Mouse (Mus musculus): Measurements from ENCODE around the gene Cnpy2. TPM values are rescaled to one million over a fixed set of nuclear protein-coding genes. Genes with fewer than 3 reads are reported as not detected.

Cnpy2 gene
- polyA plus RNA-seq, 1 experiment from 2014 or later, result 329 TPM

DNA sequence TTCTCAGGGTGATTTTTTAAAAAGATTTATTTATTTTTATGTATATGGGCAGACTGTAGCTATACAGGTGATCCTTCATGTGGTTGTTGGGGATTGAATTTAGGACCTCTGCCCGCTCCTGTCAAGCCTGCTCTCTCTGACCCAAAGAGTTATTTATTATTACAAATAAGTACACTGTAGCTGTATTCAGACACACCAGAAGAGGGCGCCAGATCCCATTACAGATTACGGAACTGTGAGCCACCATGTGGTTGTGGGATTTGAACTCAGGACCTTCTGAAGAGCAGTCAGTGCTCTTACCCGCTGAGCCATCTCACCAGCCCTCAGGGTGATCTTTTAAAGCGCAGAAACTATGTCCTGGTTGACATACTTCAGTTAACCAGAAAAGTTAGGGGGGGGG lies 49.9 kb downstream of the Cnpy2 start:
- Histone ChIP-seq H3K9ac (no peak overlapping the region), H3K4me3 (no peak overlapping the region), H3K4me1 (peaks cover 14% of the 10 kb centered on the region), H3K27ac (no peak overlapping the region), H3K4me2 (no peak overlapping the region), H3K9me3 (no peaks in the 10 kb centered on the region), H3K36me3 (no peaks in the 10 kb centered on the region), H3K27me3 (no peaks in the 10 kb centered on the region)
- no peak for ATAC-seq (ENCODE audit: borderline replicate concordance, extremely low read depth, low FRiP score, low TSS enrichment)
- 77% methylated on average over 5 of the region's 5 CpGs for WGBS

DNA sequence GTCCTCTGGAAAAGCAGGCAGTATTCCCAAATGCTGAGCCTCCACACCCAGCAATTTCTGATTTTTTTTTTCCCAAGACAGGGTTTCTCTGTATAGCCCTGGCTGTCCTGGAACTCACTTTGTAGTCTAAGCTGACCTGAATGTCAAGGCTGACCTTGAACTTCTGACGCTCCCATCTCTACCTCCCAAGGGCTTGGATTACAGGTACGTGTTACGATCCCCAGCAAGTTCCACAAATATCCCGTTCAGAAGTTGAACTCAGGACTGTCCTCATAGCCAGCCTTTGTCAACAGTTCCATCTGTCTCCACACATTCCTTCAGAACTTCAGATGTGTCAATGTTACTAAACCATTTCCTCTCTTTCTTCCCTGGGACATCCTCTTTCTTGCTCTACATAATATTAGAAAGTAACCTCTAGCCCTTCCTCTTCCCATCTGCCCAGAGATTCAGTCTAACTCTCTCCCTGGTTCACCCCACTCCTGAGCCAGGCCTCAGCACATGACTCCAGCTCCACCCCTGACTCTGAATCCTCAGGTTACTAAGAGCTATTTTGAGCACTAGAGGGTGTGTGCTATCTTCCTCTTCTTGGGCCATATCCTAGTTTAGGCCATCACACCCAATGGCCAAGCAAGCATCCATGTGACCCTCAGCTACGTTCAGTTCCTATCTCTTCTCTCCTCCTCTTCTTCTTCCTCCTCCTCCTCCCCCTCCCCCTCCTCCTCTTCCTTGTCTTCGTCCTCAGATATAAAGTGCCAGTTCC lies 50.9 kb downstream of the Cnpy2 start:
- 69% methylated on average over 6 of the region's 6 CpGs for WGBS
- H3K9me3 ChIP-seq, result no peaks in the 10 kb centered on the region
- no peak overlapping the region for H3K4me3 ChIP-seq
- no peak overlapping the region for H3K27ac ChIP-seq
- H3K4me2 ChIP-seq, result no peak overlapping the region
- no peak for ATAC-seq (ENCODE audit: borderline replicate concordance, extremely low read depth, low FRiP score, low TSS enrichment)
- H3K27me3 ChIP-seq, result no peaks in the 10 kb centered on the region
- no peak overlapping the region for H3K9ac ChIP-seq
- peaks cover 13% of the 10 kb centered on the region for H3K4me1 ChIP-seq
- no peaks in the 10 kb centered on the region for H3K36me3 ChIP-seq

DNA sequence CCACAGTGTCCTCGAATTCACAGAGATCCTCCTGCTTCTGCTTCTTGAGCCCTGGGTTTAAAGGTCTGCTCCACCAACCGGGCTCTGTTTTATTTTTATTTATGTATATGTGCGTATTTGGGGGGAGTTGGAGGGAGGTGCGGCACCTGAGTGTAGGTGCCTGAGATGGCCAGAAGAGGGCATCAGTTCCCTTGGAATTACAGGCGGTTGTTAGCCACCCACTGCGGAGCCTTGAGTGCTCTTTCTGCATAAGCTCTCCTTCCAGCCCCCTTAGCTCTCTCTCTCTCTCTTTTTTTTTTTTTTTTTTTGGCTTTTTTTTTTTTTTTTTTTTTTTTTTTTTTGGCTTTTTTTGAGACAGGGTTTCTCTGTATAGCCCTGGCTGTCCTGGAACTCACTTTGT lies 52.1 kb downstream of the Cnpy2 start:
- Histone ChIP-seq H3K4me3 (no peak overlapping the region), H3K27ac (no peak overlapping the region), H3K9me3 (no peaks in the 10 kb centered on the region), H3K9ac (no peak overlapping the region), H3K27me3 (no peaks in the 10 kb centered on the region), H3K4me2 (no peak overlapping the region), H3K4me1 (peaks cover 17% of the 10 kb centered on the region), H3K36me3 (peaks cover 8% of the 10 kb centered on the region; the same call in 1 of the 2 replicates)
- WGBS, result 75% methylated on average over 6 of the region's 6 CpGs
- ATAC-seq (ENCODE audit: borderline replicate concordance, extremely low read depth, low FRiP score, low TSS enrichment), result no peak

- 46% methylated on average over 4 of the region's 4 CpGs for WGBS
- Histone ChIP-seq H3K4me2 (peak overlapping the region; percentile 87), H3K27me3 (no peaks in the 10 kb centered on the region)
Observed at GRCm38 (mm10) chr10:128376099-128376454, 53.8 kb downstream of the Cnpy2 start.

GRCm38 (mm10) chr10:128376455-128377211 lies 54.4 kb downstream of the Cnpy2 start, which contains the start of gene Ankrd52:
Gene Ankrd52, plus strand, starts transcription at chr10:128377115.
- Histone ChIP-seq H3K27ac (peak within 1 kb of the TSS; percentile 95), H3K4me2 (peak within 1 kb of the TSS; percentile 87), H3K36me3 (peaks cover 28% of the 10 kb centered on the region), H3K4me1 (peaks cover 14% of the 10 kb centered on the region), H3K9ac (peak within 1 kb of the TSS; percentile 99), H3K9me3 (no peaks in the 10 kb centered on the region), H3K27me3 (no peaks in the 10 kb centered on the region), H3K4me3 (peak within 1 kb of the TSS; percentile 95)
- peak; percentile 95 for ATAC-seq (ENCODE audit: borderline replicate concordance, extremely low read depth, low FRiP score, low TSS enrichment)
- WGBS, result under 1% methylated on average over 44 of the region's 73 CpGs

More at GRCm38 (mm10) chr10:128376099-128376454, 53.8 kb downstream of the Cnpy2 start:
- H3K36me3 ChIP-seq, result peaks cover 24% of the 10 kb centered on the region
- H3K9me3 ChIP-seq, result no peaks in the 10 kb centered on the region
- H3K27ac ChIP-seq, result peak overlapping the region; percentile 95
- H3K9ac ChIP-seq, result peak overlapping the region; percentile 99
- H3K4me1 ChIP-seq, result peaks cover 14% of the 10 kb centered on the region
- H3K4me3 ChIP-seq, result peak overlapping the region; percentile 95
- ATAC-seq (ENCODE audit: borderline replicate concordance, extremely low read depth, low FRiP score, low TSS enrichment), result no peak

Other genes starting within 250 kb of the Cnpy2 start
- gene Atp5b, start 239.2 kb upstream of the Cnpy2 start, polyA plus RNA-seq (2015; fragmentation: Nextera tagmentation; extraction: Ambion mirVana), result 2,263 and 2,267 TPM in 2 replicates
- 10.6 and 11.0 TPM in 2 replicates for gene Baz2a, start 230.9 kb upstream of the Cnpy2 start, polyA plus RNA-seq (2015; fragmentation: Nextera tagmentation; extraction: Ambion mirVana)
- 32.2 and 34.9 TPM in 2 replicates for gene Rbms2, start 142.2 kb upstream of the Cnpy2 start, polyA plus RNA-seq (2015; fragmentation: Nextera tagmentation; extraction: Ambion mirVana)
- gene Gls2, start 128.0 kb upstream of the Cnpy2 start, polyA plus RNA-seq (2015; fragmentation: Nextera tagmentation; extraction: Ambion mirVana), result 2.1 and 2.2 TPM in 2 replicates
- 27.0 and 27.4 TPM in 2 replicates for gene Spryd4, start 110.7 kb upstream of the Cnpy2 start, polyA plus RNA-seq (2015; fragmentation: Nextera tagmentation; extraction: Ambion mirVana)
- not detected in 2 replicates for gene Mip, start 96.6 kb upstream of the Cnpy2 start, polyA plus RNA-seq (2015; fragmentation: Nextera tagmentation; extraction: Ambion mirVana)
- 61.4 and 63.1 TPM in 2 replicates for gene Timeless, start 90.4 kb upstream of the Cnpy2 start, polyA plus RNA-seq (2015; fragmentation: Nextera tagmentation; extraction: Ambion mirVana)
- 0.19 and 0.37 TPM in 2 replicates for gene Apon, start 68.4 kb upstream of the Cnpy2 start, polyA plus RNA-seq (2015; fragmentation: Nextera tagmentation; extraction: Ambion mirVana)
- gene Apof, start 53.8 kb upstream of the Cnpy2 start, polyA plus RNA-seq (2015; fragmentation: Nextera tagmentation; extraction: Ambion mirVana), result 0.15 and 0.67 TPM in 2 replicates
- 10.5 and 14.0 TPM in 2 replicates for gene Stat2, start 51.9 kb upstream of the Cnpy2 start, polyA plus RNA-seq (2015; fragmentation: Nextera tagmentation; extraction: Ambion mirVana)
- 0.15 and 0.17 TPM in 2 replicates for gene Il23a, start 23.7 kb upstream of the Cnpy2 start, polyA plus RNA-seq (2015; fragmentation: Nextera tagmentation; extraction: Ambion mirVana)
- gene Pan2, start 19.1 kb upstream of the Cnpy2 start, polyA plus RNA-seq (2015; fragmentation: Nextera tagmentation; extraction: Ambion mirVana), result 34.1 and 34.5 TPM in 2 replicates
- 183 and 185 TPM in 2 replicates for gene Cs, start 15.3 kb downstream of the Cnpy2 start, polyA plus RNA-seq (2015; fragmentation: Nextera tagmentation; extraction: Ambion mirVana)
- gene Coq10a, start 46.5 kb downstream of the Cnpy2 start, polyA plus RNA-seq (2015; fragmentation: Nextera tagmentation; extraction: Ambion mirVana), result 12.5 and 12.6 TPM in 2 replicates
- 13.0 and 14.9 TPM in 2 replicates for gene Ankrd52, start 54.7 kb downstream of the Cnpy2 start, polyA plus RNA-seq (2015; fragmentation: Nextera tagmentation; extraction: Ambion mirVana)
- 0.31 and 0.99 TPM in 2 replicates for gene Slc39a5, start 78.8 kb downstream of the Cnpy2 start, polyA plus RNA-seq (2015; fragmentation: Nextera tagmentation; extraction: Ambion mirVana)
- gene Nabp2, start 89.0 kb downstream of the Cnpy2 start, polyA plus RNA-seq (2015; fragmentation: Nextera tagmentation; extraction: Ambion mirVana), result 72.1 and 75.7 TPM in 2 replicates
- gene Rnf41, start 89.2 kb downstream of the Cnpy2 start, polyA plus RNA-seq (2015; fragmentation: Nextera tagmentation; extraction: Ambion mirVana), result 39.8 and 42.1 TPM in 2 replicates
- gene Smarcc2, start 136.8 kb downstream of the Cnpy2 start, polyA plus RNA-seq (2015; fragmentation: Nextera tagmentation; extraction: Ambion mirVana), result 70.2 and 74.7 TPM in 2 replicates
- 1,477 and 1,532 TPM in 2 replicates for gene Myl6, start 171.7 kb downstream of the Cnpy2 start, polyA plus RNA-seq (2015; fragmentation: Nextera tagmentation; extraction: Ambion mirVana)
- 2.9 and 4.3 TPM in 2 replicates for gene Myl6b, start 176.2 kb downstream of the Cnpy2 start, polyA plus RNA-seq (2015; fragmentation: Nextera tagmentation; extraction: Ambion mirVana)
- gene Esyt1, start 203.4 kb downstream of the Cnpy2 start, polyA plus RNA-seq (2015; fragmentation: Nextera tagmentation; extraction: Ambion mirVana), result 28.8 and 31.5 TPM in 2 replicates
- gene Zc3h10, start 225.3 kb downstream of the Cnpy2 start, polyA plus RNA-seq (2015; fragmentation: Nextera tagmentation; extraction: Ambion mirVana), result 14.6 and 14.9 TPM in 2 replicates
- gene Rpl41, start 226.8 kb downstream of the Cnpy2 start, polyA plus RNA-seq (2015; fragmentation: Nextera tagmentation; extraction: Ambion mirVana), result 3,783 and 4,172 TPM in 2 replicates
- 194 and 200 TPM in 2 replicates for gene Pa2g4, start 243.5 kb downstream of the Cnpy2 start, polyA plus RNA-seq (2015; fragmentation: Nextera tagmentation; extraction: Ambion mirVana)